Mouse (Mus musculus) liver, embryonic 11.5 days (tissue): ENCODE data around the gene Hbb-bh2. TPM values are rescaled to one million over a fixed set of nuclear protein-coding genes. Genes with fewer than 3 reads are reported as not detected.

Source experiments
- ATAC-seq: fragments of 200-750 bp; cut with Nextera tagmentation; replicated peaks from 2 replicates; pipeline ENCODE4 v1.8.0; 2017; ENCODE audit warnings: moderate number of reproducible peaks, mild to moderate bottlenecking, moderate TSS enrichment, moderate library complexity; ENCODE audit not compliant: low FRiP score
- DNase-seq: peaks from one replicate; pipeline ENCODE4 v3.0.0-alpha.2; 2017; ENCODE audit warnings: low spot score
- H3K27ac ChIP-seq: fragments of 300-500 bp; sonication (generic); 2 replicates; pipeline ENCODE4 v1.5.1; 2014; ENCODE audit warnings: mild to moderate bottlenecking, low read depth, low read length, control low read depth
- H3K27me3 ChIP-seq: fragments of 300-500 bp; sonication (generic); replicated peaks from 2 replicates; pipeline ENCODE4 v1.6.1; 2014; ENCODE audit warnings: low read length, mixed read lengths; ENCODE audit not compliant: control insufficient read depth, insufficient read depth
- H3K36me3 ChIP-seq: fragments of 300-500 bp; sonication (generic); 2 replicates; pipeline ENCODE4 v1.6.1; 2014; ENCODE audit warnings: mild to moderate bottlenecking, low read length, moderate library complexity, mixed read lengths; ENCODE audit not compliant: control insufficient read depth, insufficient read depth
- H3K4me1 ChIP-seq: fragments of 300-500 bp; sonication (generic); replicated peaks from 2 replicates; pipeline ENCODE4 v1.6.1; 2014; ENCODE audit warnings: low read length, mixed read lengths; ENCODE audit not compliant: control insufficient read depth, insufficient read depth
- H3K4me2 ChIP-seq: fragments of 300-500 bp; sonication (generic); 2 replicates; pipeline ENCODE4 v1.6.1; 2014; ENCODE audit warnings: mild to moderate bottlenecking, control low read depth, moderate library complexity
- H3K4me3 ChIP-seq: fragments of 300-500 bp; sonication (generic); 2 replicates; pipeline ENCODE4 v1.5.1; 2014; ENCODE audit warnings: low read depth, low read length, control low read depth
- H3K9ac ChIP-seq: fragments of 300-500 bp; sonication (generic); 2 replicates; pipeline ENCODE4 v1.6.1; 2014; ENCODE audit warnings: low read depth, low read length, control low read depth
- H3K9me3 ChIP-seq: fragments of 300-500 bp; sonication (generic); 2 replicates; pipeline ENCODE4 v1.6.1; 2016; ENCODE audit warnings: low read length, inconsistent platforms, mixed read lengths; ENCODE audit not compliant: control insufficient read depth
- WGBS: fragments of 180-500 bp; shearing (Covaris S2); extraction: QIAGEN DNeasy Blood & Tissue Kit; methylation state at CpG from one replicate; pipeline ENCODE4 v1.1.7; 2014; 5-methylcytosine and 5-hydroxymethylcytosine counted together
- polyA plus RNA-seq: library from polyadenylated mRNA; unstranded; fragments of >200 nt; fragmentation: Nextera tagmentation; extraction: Ambion mirVana; gene quantifications from 2 replicates; pipeline ENCODE4 v1.2.1, GENCODE M21; 2014

Hbb-bh2 gene
- polyA plus RNA-seq = not detected in 2 replicates

DNA sequence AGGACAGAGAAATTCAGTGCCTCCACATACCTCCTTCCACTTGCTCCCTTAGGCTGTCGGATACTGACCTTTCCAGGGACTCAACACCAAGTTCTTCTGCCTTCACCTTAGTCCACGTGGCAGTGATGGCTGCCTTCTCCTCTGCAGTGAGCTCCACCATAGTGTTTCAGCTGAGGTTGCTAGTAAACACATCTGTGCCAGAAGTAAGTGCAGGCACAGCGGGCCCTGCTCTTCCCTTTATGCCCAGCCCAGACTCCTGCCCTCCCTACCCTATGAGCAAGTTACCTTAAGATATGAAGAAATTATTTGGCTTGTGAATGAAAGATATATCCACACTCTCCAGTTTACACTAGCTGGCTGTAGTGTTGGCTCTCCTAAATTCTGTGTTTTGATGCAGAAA, at the start of gene Hbb-bh2:
TSS of gene Hbb-bh2 (minus strand) at position 253 of the 400 bp plus-strand sequence.
- 56% methylated on average over 3 of the region's 3 CpGs for WGBS
- Histone ChIP-seq H3K4me1 (peaks cover 16% of the 10 kb centered on the region), H3K27me3 (no peaks in the 10 kb centered on the region), H3K9me3 (no peaks in the 10 kb centered on the region), H3K4me2 (peak within 1 kb of the TSS; percentile 14; the same call in 1 of the 2 replicates), H3K36me3 (no peaks in the 10 kb centered on the region), H3K27ac (peak within 1 kb of the TSS; percentile 64), H3K4me3 (no peak within 1 kb of the TSS), H3K9ac (peak within 1 kb of the TSS; percentile 34; the same call in 1 of the 2 replicates)
- no peak for DNase-seq
- ATAC-seq = peak; percentile 29; the same call in 1 of the 2 replicates

DNA sequence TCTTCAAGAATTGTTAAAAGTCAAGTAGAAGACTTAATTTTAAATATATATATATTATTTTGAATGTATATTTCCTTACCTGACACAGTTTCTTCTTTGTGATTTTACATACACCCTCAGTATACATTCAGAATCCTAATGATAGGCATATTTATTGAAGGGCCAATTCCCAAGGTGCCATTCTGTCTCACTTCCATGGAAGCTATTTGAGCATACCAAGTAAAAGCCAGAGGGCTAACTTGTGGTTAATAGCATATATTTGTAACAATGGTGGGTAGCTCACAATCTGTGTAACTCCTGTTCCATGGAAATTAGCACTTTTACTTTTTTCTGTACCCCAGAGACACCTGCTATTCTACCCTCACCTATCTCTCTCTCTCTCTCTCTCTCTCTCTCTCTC, 45.8 kb upstream of the Hbb-bh2 start, which contains the start of gene Olfr66:
TSS of gene Olfr66 (minus strand) at position 101 of the 400 bp plus-strand sequence.
- Histone ChIP-seq H3K9me3 (no peaks in the 10 kb centered on the region), H3K27ac (no peak within 1 kb of the TSS), H3K27me3 (no peaks in the 10 kb centered on the region), H3K9ac (no peak within 1 kb of the TSS), H3K36me3 (no peaks in the 10 kb centered on the region), H3K4me1 (no peaks in the 10 kb centered on the region), H3K4me3 (no peak within 1 kb of the TSS), H3K4me2 (no peak within 1 kb of the TSS)
- ATAC-seq (no peak), DNase-seq (no peak)

DNA sequence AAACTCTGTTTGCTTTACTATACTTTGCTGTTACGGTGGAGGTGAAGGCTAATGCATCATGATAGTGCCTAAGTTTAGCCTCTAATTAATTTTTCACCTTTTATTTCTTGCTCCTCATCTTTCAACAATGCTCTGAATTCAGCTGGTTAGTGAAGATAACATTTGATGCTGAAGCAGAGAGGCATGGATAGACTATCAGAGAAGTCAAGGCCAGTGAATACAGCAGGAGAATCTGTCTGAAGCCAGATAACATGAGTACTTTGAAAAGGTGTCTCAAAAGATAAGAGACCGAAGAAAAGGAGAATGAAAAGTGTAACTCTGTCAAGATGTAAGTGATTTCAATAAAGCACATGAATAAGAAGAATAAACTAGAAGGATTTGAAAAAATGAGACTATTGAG, 36.8 kb upstream of the Hbb-bh2 start:
- ATAC-seq (peak; percentile 91), DNase-seq (no peak)
- Histone ChIP-seq H3K4me1 (peaks cover 13% of the 10 kb centered on the region), H3K9me3 (no peaks in the 10 kb centered on the region), H3K9ac (no peak overlapping the region), H3K36me3 (no peaks in the 10 kb centered on the region), H3K27ac (no peak overlapping the region), H3K27me3 (no peaks in the 10 kb centered on the region), H3K4me3 (no peak overlapping the region), H3K4me2 (no peak overlapping the region)
- WGBS = 51% methylated on average over 2 of the region's 2 CpGs

DNA sequence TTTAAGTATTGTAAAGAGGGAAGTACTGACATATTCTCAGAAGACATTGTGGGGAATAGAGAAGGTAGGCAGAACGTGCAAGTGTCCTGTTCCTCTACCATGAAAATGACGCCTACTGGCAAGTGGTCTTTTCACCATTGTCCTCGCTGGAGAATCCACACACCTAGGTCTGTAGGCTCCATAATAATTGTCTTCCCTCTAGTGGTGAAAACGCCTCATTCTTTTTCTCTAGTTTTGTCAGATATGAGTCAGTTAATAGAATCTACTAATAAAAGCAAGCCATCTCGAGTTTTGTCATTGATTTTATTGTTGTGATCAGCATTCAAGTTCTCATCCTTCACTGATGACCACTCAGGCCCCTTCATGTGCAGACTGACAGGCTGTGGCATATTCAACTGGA, 34.1 kb upstream of the Hbb-bh2 start:
- H3K27ac ChIP-seq = peak overlapping the region; percentile 84
- H3K4me1 ChIP-seq = peaks cover 17% of the 10 kb centered on the region
- ATAC-seq (no peak), DNase-seq (no peak)
- H3K4me2 ChIP-seq = no peak overlapping the region
- H3K4me3 ChIP-seq = no peak overlapping the region
- 38% methylated on average over 5 of the region's 5 CpGs for WGBS
- 0 out of 2 replicates have a peak overlapping the region, but pooled peaks have one; percentile 46 for H3K9ac ChIP-seq
- H3K27me3 ChIP-seq = no peaks in the 10 kb centered on the region
- no peaks in the 10 kb centered on the region for H3K36me3 ChIP-seq
- H3K9me3 ChIP-seq = no peaks in the 10 kb centered on the region

DNA sequence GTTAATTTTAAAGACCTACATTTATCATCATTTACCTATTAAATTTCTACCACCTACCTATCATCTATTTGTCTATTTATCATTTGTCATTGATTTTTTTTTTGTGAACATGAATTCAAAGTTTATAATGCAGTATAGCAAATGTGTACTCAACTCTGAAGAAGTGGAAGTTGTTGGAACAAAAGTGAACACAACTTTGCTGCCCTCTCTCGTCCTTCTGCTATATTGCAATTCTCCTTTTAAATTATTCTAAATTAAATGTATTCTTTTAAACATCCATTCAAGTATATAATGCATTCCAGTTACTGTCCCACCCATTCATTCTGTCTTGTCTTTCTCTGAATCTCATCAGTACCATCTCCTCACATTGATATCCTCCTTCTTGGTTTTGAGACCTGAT, 32.7 kb upstream of the Hbb-bh2 start:
- no peak overlapping the region for H3K4me2 ChIP-seq
- peaks cover 18% of the 10 kb centered on the region for H3K4me1 ChIP-seq
- DNase-seq (no peak), ATAC-seq (no peak)
- no peaks in the 10 kb centered on the region for H3K9me3 ChIP-seq
- H3K9ac ChIP-seq = no peak overlapping the region
- H3K36me3 ChIP-seq = no peaks in the 10 kb centered on the region
- no peaks in the 10 kb centered on the region for H3K27me3 ChIP-seq
- peak overlapping the region; percentile 64 for H3K27ac ChIP-seq
- 2% methylated on average over 1 of the region's 1 CpGs for WGBS
- H3K4me3 ChIP-seq = no peak overlapping the region

DNA sequence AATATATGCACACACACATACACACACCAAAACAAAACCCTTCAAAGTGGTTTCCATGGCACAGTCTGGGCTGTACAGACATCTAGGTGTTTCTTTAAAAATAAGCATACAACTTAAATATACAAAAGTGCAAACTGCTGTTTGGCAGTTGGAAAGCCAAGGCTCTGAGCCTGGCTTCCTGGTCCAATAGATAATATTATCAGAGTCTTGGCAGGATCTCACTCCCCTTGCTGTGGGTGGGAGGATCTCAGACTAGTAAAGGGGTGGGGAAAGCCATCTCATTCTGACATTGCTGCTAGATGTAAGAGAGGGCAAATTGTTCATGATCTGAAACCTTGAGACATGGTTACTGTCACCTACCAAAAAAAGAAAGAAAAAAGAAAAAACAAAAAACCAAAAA, 30.3 kb upstream of the Hbb-bh2 start:
- Histone ChIP-seq H3K36me3 (no peaks in the 10 kb centered on the region), H3K4me3 (no peak overlapping the region), H3K4me1 (peaks cover 14% of the 10 kb centered on the region), H3K9me3 (no peaks in the 10 kb centered on the region), H3K27me3 (no peaks in the 10 kb centered on the region), H3K9ac (peak overlapping the region; percentile 57), H3K4me2 (peak overlapping the region; percentile 41), H3K27ac (peak overlapping the region; percentile 97)
- DNase-seq (no peak), ATAC-seq (peak; percentile 89)

DNA sequence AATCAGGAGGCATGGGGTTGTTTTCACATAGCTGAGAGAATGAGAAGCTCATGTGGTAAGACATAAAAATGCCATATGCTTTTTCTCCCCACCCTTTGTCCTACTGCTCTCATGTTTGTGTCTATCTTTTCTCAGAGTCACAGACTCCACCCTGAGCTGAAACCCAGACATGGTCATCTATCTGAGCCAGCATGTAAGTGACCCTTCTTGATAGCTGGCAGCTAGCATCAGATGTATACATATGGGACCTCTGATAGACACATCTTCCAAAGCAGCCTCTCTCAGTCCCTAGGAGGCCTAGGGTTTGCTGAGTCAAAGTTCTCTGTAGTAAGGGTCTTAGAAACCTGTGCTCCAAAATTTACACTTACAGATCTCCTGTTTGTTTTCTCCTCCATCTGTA, 25.4 kb upstream of the Hbb-bh2 start:
- Histone ChIP-seq H3K9ac (peak overlapping the region; percentile 57), H3K36me3 (no peaks in the 10 kb centered on the region), H3K4me2 (peak overlapping the region; percentile 46), H3K4me1 (peaks cover 22% of the 10 kb centered on the region), H3K27ac (peak overlapping the region; percentile 97), H3K4me3 (no peak overlapping the region; the same call in 1 of the 2 replicates), H3K9me3 (no peaks in the 10 kb centered on the region), H3K27me3 (no peaks in the 10 kb centered on the region)
- ATAC-seq (peak; percentile 93), DNase-seq (no peak)

DNA sequence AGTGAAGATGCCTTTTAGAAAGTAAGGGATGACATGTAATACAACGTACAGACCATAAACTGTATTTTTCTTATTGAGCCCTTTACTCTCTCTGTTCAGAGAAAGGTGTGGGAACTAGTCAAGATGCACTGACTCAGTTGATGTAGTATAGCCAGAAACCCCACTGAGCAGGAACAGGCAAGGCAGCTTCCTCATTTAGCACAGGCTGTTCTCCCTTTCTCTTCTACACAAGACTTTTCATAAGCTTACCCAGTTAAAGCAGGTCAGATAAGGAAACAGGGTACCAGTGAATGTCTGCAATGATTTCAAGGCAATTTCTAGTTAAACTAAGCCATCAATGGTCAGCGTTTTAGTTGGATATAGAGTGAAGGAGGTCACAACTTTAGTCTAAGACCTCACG, 21.2 kb upstream of the Hbb-bh2 start:
- Histone ChIP-seq H3K9me3 (no peaks in the 10 kb centered on the region), H3K27ac (peak overlapping the region; percentile 83), H3K4me2 (peak overlapping the region; percentile 38), H3K27me3 (no peaks in the 10 kb centered on the region), H3K4me1 (peaks cover 25% of the 10 kb centered on the region), H3K9ac (peak overlapping the region; percentile 53; the same call in 1 of the 2 replicates), H3K36me3 (no peaks in the 10 kb centered on the region), H3K4me3 (no peak overlapping the region)
- WGBS = 62% methylated on average over 3 of the region's 3 CpGs
- ATAC-seq = no peak
- no peak for DNase-seq

DNA sequence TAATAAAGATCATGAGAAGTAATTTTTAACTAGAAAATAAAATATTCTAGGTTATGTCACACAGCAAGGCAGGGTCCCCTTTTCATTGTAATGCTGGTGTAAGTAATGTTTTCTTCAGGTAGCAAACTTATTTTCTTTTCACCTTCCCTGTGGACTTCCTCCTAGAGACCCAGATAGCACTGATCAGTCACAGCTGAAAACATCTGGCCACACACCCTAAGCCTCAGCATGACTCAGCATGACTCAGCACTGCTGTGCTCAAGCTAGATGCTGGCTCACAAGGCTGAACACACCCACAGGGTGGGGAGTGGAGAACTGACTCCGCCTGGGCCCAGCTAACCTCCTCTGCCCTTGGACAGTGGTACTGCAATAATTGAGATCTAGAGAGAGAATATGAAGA, 20.5 kb upstream of the Hbb-bh2 start:
- Histone ChIP-seq H3K36me3 (no peaks in the 10 kb centered on the region), H3K9me3 (no peaks in the 10 kb centered on the region), H3K27me3 (no peaks in the 10 kb centered on the region), H3K4me1 (peaks cover 25% of the 10 kb centered on the region), H3K4me3 (no peak overlapping the region), H3K9ac (no peak overlapping the region), H3K4me2 (peak overlapping the region; percentile 38), H3K27ac (peak overlapping the region; percentile 83)
- peak; percentile 73 for DNase-seq
- ATAC-seq = peak; percentile 88
- WGBS = 20% methylated on average over 1 of the region's 1 CpGs
